Comparison of ENCODE assay signal across 39 mouse cellular contexts in the genomic region with DNA sequence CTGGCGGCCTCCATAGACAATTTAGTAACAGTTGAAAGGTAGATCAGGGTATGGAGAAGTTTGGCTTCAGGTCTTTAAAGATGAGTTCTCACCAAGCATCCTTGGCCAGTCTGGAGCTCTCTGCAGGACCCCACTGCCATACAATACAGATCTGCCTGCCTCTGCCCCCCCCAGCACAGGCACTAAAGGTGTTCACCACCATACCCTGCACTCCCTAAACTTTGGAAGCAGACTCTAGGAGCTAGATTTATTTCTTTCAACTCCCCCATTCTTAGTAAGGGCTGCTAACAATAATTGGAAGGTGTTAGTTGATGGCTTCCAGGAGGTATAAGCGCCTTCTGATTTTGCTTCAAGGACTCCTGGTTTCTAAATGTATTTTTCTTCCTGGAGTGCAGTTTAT. TPM values are rescaled to one million over a fixed set of nuclear protein-coding genes. Genes with fewer than 3 reads are reported as not detected.
"Had no signal": no experiment of that assay in that cellular context is flagged by ENCODE, and none has a peak within 500 bp of the region (broad histone marks: within the 10 kb centered on the region; RNA-seq: fewer than 3 reads in every experiment).

No protein-coding gene starts in this region.

- H3K4me2 ChIP-seq: heart, embryonic 12.5 days; hindbrain, embryonic 12.5 days; hindbrain, embryonic 14.5 days; intestine, embryonic 15.5 days; limb, embryonic 13.5 days; limb, embryonic 15.5 days; liver, embryonic 12.5 days had no signal

- H3K27ac ChIP-seq: gastrocnemius, adult 2 months; heart, embryonic 10.5 days; hindbrain, embryonic 10.5 days; hindbrain, embryonic 12.5 days; hindbrain, embryonic 14.5 days; intestine, embryonic 15.5 days; layer of hippocampus, adult 2 months; left cerebral cortex, adult 2 months; limb, embryonic 13.5 days; limb, embryonic 15.5 days; liver, embryonic 12.5 days; liver, embryonic 14.5 days had no signal

- H3K9me3 ChIP-seq: heart, embryonic 10.5 days; heart, embryonic 12.5 days; hindbrain, embryonic 10.5 days; hindbrain, embryonic 12.5 days; intestine, embryonic 15.5 days; limb, embryonic 13.5 days; limb, embryonic 15.5 days; liver, embryonic 12.5 days had no signal

- H3K9ac ChIP-seq: heart, embryonic 12.5 days; hindbrain, embryonic 12.5 days; hindbrain, embryonic 14.5 days; intestine, embryonic 15.5 days; limb, embryonic 13.5 days; limb, embryonic 15.5 days; liver, embryonic 12.5 days; liver, embryonic 14.5 days had no signal

- H3K27me3 ChIP-seq: heart, embryonic 12.5 days; hindbrain, embryonic 12.5 days; intestine, embryonic 15.5 days; limb, embryonic 13.5 days; limb, embryonic 15.5 days; liver, embryonic 12.5 days had no signal

- H3K4me3 ChIP-seq: gastrocnemius, adult 2 months; heart, embryonic 10.5 days; heart, embryonic 12.5 days; hindbrain, embryonic 10.5 days; hindbrain, embryonic 12.5 days; intestine, embryonic 15.5 days; layer of hippocampus, adult 2 months; left cerebral cortex, adult 2 months; limb, embryonic 13.5 days; limb, embryonic 15.5 days; liver, embryonic 12.5 days had no signal

- H3K36me3 ChIP-seq: heart, embryonic 10.5 days; heart, embryonic 12.5 days; hindbrain, embryonic 10.5 days; hindbrain, embryonic 12.5 days; intestine, embryonic 15.5 days; limb, embryonic 13.5 days; limb, embryonic 15.5 days; liver, embryonic 12.5 days had no signal

- H3K4me1 ChIP-seq: hindbrain, embryonic 10.5 days; hindbrain, embryonic 12.5 days; intestine, embryonic 15.5 days; limb, embryonic 13.5 days; limb, embryonic 15.5 days; liver, embryonic 12.5 days had no signal

- DNase-seq: gastrocnemius, adult 2 months; gastrocnemius, postnatal 10 days; gastrocnemius, postnatal 25 days; heart, adult 18-20 months; heart, postnatal 10 days; heart, postnatal 4 days; kidney, adult 18-20 months; kidney, adult 8-10 months; kidney, postnatal 10 days; kidney, postnatal 25 days; kidney, postnatal 4 days had no signal

- ATAC-seq: hindbrain, embryonic 16.5 days; inflammation-experienced regulatory T-cells, adult 6 months; intestine, embryonic 15.5 days; intestine, postnatal 0 days; liver, embryonic 12.5 days had no signal

RNA-seq across cellular contexts. Expression of a gene that starts 19.5 kb away (rescaled TPM):
- total RNA-seq: gastrocnemius, adult 2 months; gastrocnemius, postnatal 10 days; gastrocnemius, postnatal 25 days; gastrocnemius, postnatal 4 days; granulocyte monocyte progenitor cell, adult 5-6 weeks; heart, adult 18-20 months; heart, adult 8-10 months; heart, postnatal 10 days; heart, postnatal 25 days; heart, postnatal 4 days; layer of hippocampus, adult 2 months; layer of hippocampus, postnatal 10 days; layer of hippocampus, postnatal 25 days; left cerebral cortex, adult 2 months; left cerebral cortex, postnatal 14 days; left cerebral cortex, postnatal 36 days; liver, adult 2 months had no signal
- polyA plus RNA-seq: heart, embryonic 10.5 days; heart, embryonic 12.5 days; heart, embryonic 14.5 days; heart, embryonic 16.5 days; hindbrain, embryonic 10.5 days; hindbrain, embryonic 12.5 days; hindbrain, embryonic 14.5 days; hindbrain, embryonic 16.5 days; intestine, embryonic 15.5 days; intestine, postnatal 0 days; kidney, embryonic 14.5 days; kidney, embryonic 16.5 days; limb, embryonic 13.5 days; limb, embryonic 15.5 days; liver, adult 2 months; liver, embryonic 12.5 days; liver, embryonic 14.5 days had no signal

RNA-seq across cellular contexts. Expression of a gene that starts 27.8 kb away (rescaled TPM):
- total RNA-seq: gastrocnemius, adult 2 months; gastrocnemius, postnatal 10 days; gastrocnemius, postnatal 25 days; gastrocnemius, postnatal 4 days; granulocyte monocyte progenitor cell, adult 5-6 weeks; heart, adult 18-20 months; heart, postnatal 10 days; heart, postnatal 25 days; heart, postnatal 4 days; layer of hippocampus, adult 2 months; layer of hippocampus, postnatal 10 days; layer of hippocampus, postnatal 25 days; left cerebral cortex, adult 2 months; liver, adult 2 months had no signal
- polyA plus RNA-seq: hindbrain, embryonic 10.5 days; hindbrain, embryonic 12.5 days; hindbrain, embryonic 14.5 days; hindbrain, embryonic 16.5 days; intestine, embryonic 15.5 days; intestine, postnatal 0 days; kidney, embryonic 14.5 days; kidney, embryonic 16.5 days; limb, embryonic 13.5 days; limb, embryonic 15.5 days; liver, adult 2 months; liver, embryonic 12.5 days; liver, embryonic 14.5 days had no signal
